Mouse (Mus musculus) liver, postnatal 0 days (tissue): ENCODE measurements around the gene Hcar2.

Experiments used
- CTCF ChIP-seq: sonication (generic); IDR thresholded peaks from 2 replicates; pipeline ENCODE4 v1.5.1; 2016; ENCODE audit warnings: antibody characterized with exemption, low read depth
- EP300 ChIP-seq: IDR thresholded peaks from 2 replicates; pipeline ENCODE4 v1.6.1; 2016; ENCODE audit warnings: antibody characterized with exemption, low read depth, mild to moderate bottlenecking

DNA sequence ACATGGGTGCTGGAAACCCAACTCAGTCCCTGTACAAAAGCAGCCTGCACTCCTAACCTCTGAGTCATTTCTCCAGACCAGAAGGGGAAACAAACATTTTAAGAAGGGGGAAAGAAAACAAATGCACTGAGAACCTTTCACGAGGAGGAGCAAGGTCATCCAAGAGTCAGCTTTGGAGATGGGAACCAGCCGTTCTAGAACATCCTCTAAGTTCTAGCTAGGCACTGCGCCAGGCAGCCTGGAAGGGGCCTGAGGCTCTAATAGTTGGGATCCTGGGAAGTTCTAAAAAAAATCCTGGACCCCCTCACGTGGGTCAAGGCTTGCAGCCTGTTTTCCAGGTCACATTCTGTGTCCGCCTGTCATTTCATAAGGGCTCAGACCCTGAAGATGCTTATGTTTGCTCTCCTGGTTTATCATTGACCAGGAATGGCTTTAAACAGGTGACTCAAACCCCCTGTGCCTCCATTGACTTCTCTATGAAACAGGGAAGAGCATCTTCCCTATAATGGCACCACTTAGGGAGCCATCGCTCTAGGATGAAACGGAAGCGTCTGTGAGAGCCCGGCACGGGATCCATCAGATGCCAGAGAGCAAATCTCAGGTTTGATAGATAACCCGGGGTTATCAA is 11.3 kb downstream of the Hcar2 start:
- TF ChIP-seq CTCF (no peak), EP300 (no peak)
